ENCODE assay signal across 20 mouse cellular contexts in the genomic region with DNA sequence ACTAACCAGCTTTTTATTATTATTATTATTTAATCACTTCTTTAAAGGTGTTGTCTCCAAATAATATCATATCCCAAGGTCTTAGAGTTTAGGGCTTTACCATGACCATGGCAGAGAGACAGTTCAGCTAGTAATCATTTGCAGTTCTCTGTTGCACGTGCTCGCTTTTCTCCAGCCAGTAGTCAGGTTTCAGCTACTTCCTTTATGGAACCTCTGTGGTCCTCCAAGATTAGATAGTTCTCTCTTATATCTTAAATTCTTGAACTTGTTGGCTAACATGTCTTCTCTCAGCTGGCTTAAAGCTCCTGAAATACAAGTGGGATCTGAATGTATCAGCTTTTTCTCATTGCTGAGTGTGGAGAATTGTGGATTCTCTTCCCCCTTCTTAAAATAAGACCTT. TPM values are rescaled to one million over a fixed set of nuclear protein-coding genes. Genes with fewer than 3 reads are reported as not detected.
DNase-seq lines count a peak whose midpoint lies in the region; ATAC-seq and TF ChIP-seq lines count a peak whose summit lies in the region.
"Had no signal": no experiment of that assay in that cellular context is flagged by ENCODE, and none has a peak within 500 bp of the region (broad histone marks: within the 10 kb centered on the region; RNA-seq: fewer than 3 reads in every experiment).

No protein-coding gene starts in this region.

- H3K27ac ChIP-seq in heart, embryonic 13.5 days (replicated peaks), result no peak overlapping the region
- H3K27ac ChIP-seq in heart, adult 2 months, result no peak overlapping the region
- H3K27ac ChIP-seq in limb, embryonic 12.5 days, result no peak overlapping the region
- no peak overlapping the region for H3K27ac ChIP-seq in limb, embryonic 10.5 days
- H3K27ac ChIP-seq in stomach, embryonic 14.5 days (ENCODE audit: low read length), result no peak overlapping the region
- H3K27ac ChIP-seq in stomach, postnatal 0 days (replicated peaks), result no peak overlapping the region
- no peak overlapping the region for H3K27ac ChIP-seq in forebrain, embryonic 12.5 days
- H3K27ac ChIP-seq: gastrocnemius, adult 2 months; intestine, embryonic 15.5 days; liver, embryonic 14.5 days had no signal

- H3K36me3 ChIP-seq in heart, embryonic 13.5 days, result peaks cover 43% of the 10 kb centered on the region
- H3K36me3 ChIP-seq in heart, adult 2 months (ENCODE audit: control insufficient read depth, insufficient read depth, low read length), result peaks cover 22% of the 10 kb centered on the region
- peaks cover 31% of the 10 kb centered on the region for H3K36me3 ChIP-seq in limb, embryonic 12.5 days
- peaks cover 52% of the 10 kb centered on the region for H3K36me3 ChIP-seq in limb, embryonic 10.5 days
- peaks cover 20% of the 10 kb centered on the region for H3K36me3 ChIP-seq in stomach, embryonic 14.5 days (ENCODE audit: control insufficient read depth, insufficient read depth, low read length)
- H3K36me3 ChIP-seq in stomach, postnatal 0 days (ENCODE audit: control insufficient read depth, insufficient read depth, low read length), result peaks cover 7% of the 10 kb centered on the region; the same call in 1 of the 2 replicates
- H3K36me3 ChIP-seq in forebrain, embryonic 12.5 days (replicated peaks), result peaks cover 23% of the 10 kb centered on the region

- TF ChIP-seq CTCF in heart, adult 2 months (IDR thresholded peaks at IDR 0.05), result no peak
- no peak for TF ChIP-seq CTCF in stomach, postnatal 0 days (IDR thresholded peaks at IDR 0.05; ENCODE audit: low read depth)

- no peak for DNase-seq in heart, adult 2 months
- DNase-seq in limb, embryonic 10.5 days (ENCODE audit: low spot score), result no peak
- DNase-seq in stomach, postnatal 0 days (ENCODE audit: low spot score), result no peak
- DNase-seq in layer of hippocampus, adult 9-10 months (ENCODE audit: low spot score), result no peak
- DNase-seq: adrenal gland, adult 8-10 months; cerebellum, adult 18-20 months; gastrocnemius, adult 2 months; heart, postnatal 10 days; kidney, postnatal 10 days; layer of hippocampus, adult 9-11 months; lung, postnatal 36 days; retina, postnatal 1 day; thymus, adult 18-20 months had no signal

- peak overlapping the region; percentile 75 for H3K4me2 ChIP-seq in heart, embryonic 13.5 days
- H3K4me2 ChIP-seq in limb, embryonic 12.5 days, result peak overlapping the region; percentile 78; the same call in 1 of the 2 replicates
- H3K4me2 ChIP-seq in stomach, embryonic 14.5 days (replicated peaks; ENCODE audit: low read depth, low read length), result peak overlapping the region; percentile 54; the same call in 1 of the 2 replicates
- H3K4me2 ChIP-seq in stomach, postnatal 0 days (replicated peaks; ENCODE audit: low read depth), result no peak overlapping the region
- no peak overlapping the region for H3K4me2 ChIP-seq in forebrain, embryonic 12.5 days

- peaks cover 4% of the 10 kb centered on the region for H3K79me2 ChIP-seq in heart, adult 2 months (replicated peaks; ENCODE audit: control insufficient read depth, insufficient read depth, low read length)

- H3K27me3 ChIP-seq in heart, embryonic 13.5 days (replicated peaks), result no peaks in the 10 kb centered on the region
- H3K27me3 ChIP-seq in heart, adult 2 months (ENCODE audit: control insufficient read depth, insufficient read depth, low read length), result no peaks in the 10 kb centered on the region
- H3K27me3 ChIP-seq in limb, embryonic 12.5 days, result no peaks in the 10 kb centered on the region
- no peaks in the 10 kb centered on the region for H3K27me3 ChIP-seq in limb, embryonic 10.5 days (ENCODE audit: low read depth, poor library complexity, severe bottlenecking)
- no peaks in the 10 kb centered on the region for H3K27me3 ChIP-seq in stomach, embryonic 14.5 days (ENCODE audit: control insufficient read depth, insufficient read depth, low read length)
- H3K27me3 ChIP-seq in stomach, postnatal 0 days (ENCODE audit: control insufficient read depth, insufficient read depth, low read length), result no peaks in the 10 kb centered on the region
- H3K27me3 ChIP-seq in forebrain, embryonic 12.5 days, result no peaks in the 10 kb centered on the region
- H3K27me3 ChIP-seq: CH12.LX; intestine, embryonic 15.5 days had no signal

- ATAC-seq in heart, embryonic 13.5 days (ENCODE audit: extremely low read depth, insufficient number of reproducible peaks, low FRiP score, low TSS enrichment), result no peak
- ATAC-seq in limb, embryonic 12.5 days (ENCODE audit: insufficient number of reproducible peaks, insufficient read depth, low FRiP score, low TSS enrichment, low read depth), result no peak
- no peak for ATAC-seq in stomach, embryonic 14.5 days (ENCODE audit: insufficient number of reproducible peaks, insufficient read depth, low FRiP score, low read depth)
- no peak for ATAC-seq in stomach, postnatal 0 days (ENCODE audit: low FRiP score, low TSS enrichment)
- ATAC-seq in forebrain, embryonic 12.5 days (ENCODE audit: low FRiP score), result no peak
- ATAC-seq: intestine, embryonic 15.5 days had no signal

- intact Hi-C loops in heart, adult 2 months (cut with DNase I), result no loop called here

- H3K4me3 ChIP-seq in heart, embryonic 13.5 days, result no peak overlapping the region
- H3K4me3 ChIP-seq in heart, adult 2 months, result no peak overlapping the region
- no peak overlapping the region for H3K4me3 ChIP-seq in limb, embryonic 12.5 days (replicated peaks)
- H3K4me3 ChIP-seq in limb, embryonic 10.5 days, result no peak overlapping the region
- 0 out of 2 replicates have a peak overlapping the region, but pooled peaks have one; percentile 3 for H3K4me3 ChIP-seq in stomach, embryonic 14.5 days (ENCODE audit: low read depth, low read length)
- H3K4me3 ChIP-seq in stomach, postnatal 0 days (ENCODE audit: low read depth, low read length), result no peak overlapping the region
- H3K4me3 ChIP-seq in forebrain, embryonic 12.5 days (replicated peaks), result no peak overlapping the region
- H3K4me3 ChIP-seq: intestine, embryonic 15.5 days had no signal

- TF ChIP-seq POLR2A in heart, adult 2 months (IDR thresholded peaks at IDR 0.05; ENCODE audit: insufficient read depth, low read depth, low read length), result no peak

- H3K9ac ChIP-seq in heart, embryonic 13.5 days, result no peak overlapping the region
- no peak overlapping the region for H3K9ac ChIP-seq in heart, adult 2 months (ENCODE audit: low read depth, low read length)
- H3K9ac ChIP-seq in limb, embryonic 12.5 days (replicated peaks), result no peak overlapping the region
- no peak overlapping the region for H3K9ac ChIP-seq in stomach, embryonic 14.5 days (replicated peaks; ENCODE audit: low read depth, low read length)
- no peak overlapping the region for H3K9ac ChIP-seq in stomach, postnatal 0 days (ENCODE audit: low read length)
- no peak overlapping the region for H3K9ac ChIP-seq in forebrain, embryonic 12.5 days
- H3K9ac ChIP-seq: intestine, embryonic 15.5 days; liver, embryonic 14.5 days had no signal

- H3K9me3 ChIP-seq in heart, embryonic 13.5 days, result no peaks in the 10 kb centered on the region
- no peaks in the 10 kb centered on the region for H3K9me3 ChIP-seq in limb, embryonic 12.5 days
- no peaks in the 10 kb centered on the region for H3K9me3 ChIP-seq in limb, embryonic 10.5 days (replicated peaks)
- no peaks in the 10 kb centered on the region for H3K9me3 ChIP-seq in stomach, embryonic 14.5 days (ENCODE audit: control insufficient read depth, low read depth, low read length)
- no peaks in the 10 kb centered on the region for H3K9me3 ChIP-seq in stomach, postnatal 0 days (ENCODE audit: control insufficient read depth, low read length)
- H3K9me3 ChIP-seq in forebrain, embryonic 12.5 days, result no peaks in the 10 kb centered on the region
- H3K9me3 ChIP-seq: intestine, embryonic 15.5 days had no signal

- TF ChIP-seq EP300 in heart, adult 2 months (IDR thresholded peaks at IDR 0.05; ENCODE audit: insufficient read depth, low read depth, low read length), result no peak
- no peak for TF ChIP-seq EP300 in stomach, postnatal 0 days (optimal IDR thresholded peaks at IDR 0.05)

- 78% methylated on average over 2 of the region's 2 CpGs for WGBS in heart, embryonic 13.5 days
- WGBS in heart, adult 2 months, result 57% methylated on average over 2 of the region's 2 CpGs
- 91% methylated on average over 2 of the region's 2 CpGs for WGBS in limb, embryonic 12.5 days
- 87% methylated on average over 2 of the region's 2 CpGs for WGBS in limb, embryonic 10.5 days
- WGBS in stomach, embryonic 14.5 days, result 83% methylated on average over 2 of the region's 2 CpGs
- WGBS in stomach, postnatal 0 days, result 88% methylated on average over 2 of the region's 2 CpGs
- WGBS in forebrain, embryonic 12.5 days, result 95% methylated on average over 2 of the region's 2 CpGs

- H3K4me1 ChIP-seq in heart, embryonic 13.5 days, result peaks cover 34% of the 10 kb centered on the region
- peaks cover 2% of the 10 kb centered on the region for H3K4me1 ChIP-seq in heart, adult 2 months (ENCODE audit: control insufficient read depth, insufficient read depth, low read length)
- H3K4me1 ChIP-seq in limb, embryonic 12.5 days (replicated peaks), result peaks cover 20% of the 10 kb centered on the region
- H3K4me1 ChIP-seq in limb, embryonic 10.5 days, result peaks cover 23% of the 10 kb centered on the region
- peaks cover 17% of the 10 kb centered on the region for H3K4me1 ChIP-seq in stomach, embryonic 14.5 days (ENCODE audit: control insufficient read depth, insufficient read depth, low read length)
- H3K4me1 ChIP-seq in stomach, postnatal 0 days (replicated peaks; ENCODE audit: control insufficient read depth, insufficient read depth), result no peaks in the 10 kb centered on the region; the same call in 1 of the 2 replicates
- peaks cover 25% of the 10 kb centered on the region for H3K4me1 ChIP-seq in forebrain, embryonic 12.5 days

RNA-seq across cellular contexts. Expression of a gene that starts 2.1 kb away (rescaled TPM):
- polyA plus RNA-seq in heart, embryonic 13.5 days (2015; fragmentation: Nextera tagmentation; extraction: Ambion mirVana), result 20.1 and 21.0 TPM in 2 replicates
- 1 to 10 TPM; 5.7 to 5.9 TPM for total RNA-seq in heart, adult 2 months (2021)
- polyA plus RNA-seq in heart, adult 2 months (2012; rRNA removed), result 2.7 and 7.4 TPM in 2 replicates
- 30.5 and 33.2 TPM in 2 replicates for polyA plus RNA-seq in limb, embryonic 12.5 days (2016; fragmentation: Nextera tagmentation; extraction: Ambion mirVana)
- polyA plus RNA-seq in limb, embryonic 10.5 days (2016; fragmentation: Nextera tagmentation; extraction: Ambion mirVana), result 32.3 and 35.9 TPM in 2 replicates
- polyA plus RNA-seq in stomach, embryonic 14.5 days (2014; fragmentation: Nextera tagmentation; extraction: Ambion mirVana), result 25.8 and 31.5 TPM in 2 replicates
- polyA plus RNA-seq in stomach, postnatal 0 days (2015; fragmentation: Nextera tagmentation; extraction: Ambion mirVana), result 17.3 and 17.6 TPM in 2 replicates
- 25.9 and 28.1 TPM in 2 replicates for polyA plus RNA-seq in forebrain, embryonic 12.5 days (2016; fragmentation: Nextera tagmentation; extraction: Ambion mirVana)

RNA-seq across cellular contexts. Expression of a gene that starts 2.9 kb away (rescaled TPM):
- polyA plus RNA-seq in heart, embryonic 13.5 days (2015; fragmentation: Nextera tagmentation; extraction: Ambion mirVana), result 14.8 and 14.9 TPM in 2 replicates
- 10 to 100 TPM; 10.4 to 11.2 TPM for total RNA-seq in heart, adult 2 months (2021)
- 6.4 and 6.9 TPM in 2 replicates for polyA plus RNA-seq in heart, adult 2 months (2012; rRNA removed)
- polyA plus RNA-seq in limb, embryonic 12.5 days (2016; fragmentation: Nextera tagmentation; extraction: Ambion mirVana), result 20.4 and 20.7 TPM in 2 replicates
- 20.5 and 20.6 TPM in 2 replicates for polyA plus RNA-seq in limb, embryonic 10.5 days (2016; fragmentation: Nextera tagmentation; extraction: Ambion mirVana)
- 16.4 TPM in 2 replicates for polyA plus RNA-seq in stomach, embryonic 14.5 days (2014; fragmentation: Nextera tagmentation; extraction: Ambion mirVana)
- polyA plus RNA-seq in stomach, postnatal 0 days (2015; fragmentation: Nextera tagmentation; extraction: Ambion mirVana), result 12.6 and 13.0 TPM in 2 replicates
- polyA plus RNA-seq in forebrain, embryonic 12.5 days (2016; fragmentation: Nextera tagmentation; extraction: Ambion mirVana), result 16.9 and 17.1 TPM in 2 replicates

RNA-seq across cellular contexts. Expression of a gene that starts 31.6 kb away (rescaled TPM):
- 8.4 and 8.6 TPM in 2 replicates for polyA plus RNA-seq in heart, embryonic 13.5 days (2015; fragmentation: Nextera tagmentation; extraction: Ambion mirVana)
- 1 to 10 TPM; 1.9 to 2.0 TPM for total RNA-seq in heart, adult 2 months (2021)
- 1.3 and 1.6 TPM in 2 replicates for polyA plus RNA-seq in heart, adult 2 months (2012; rRNA removed)
- polyA plus RNA-seq in limb, embryonic 12.5 days (2016; fragmentation: Nextera tagmentation; extraction: Ambion mirVana), result 12.8 and 13.6 TPM in 2 replicates
- polyA plus RNA-seq in limb, embryonic 10.5 days (2016; fragmentation: Nextera tagmentation; extraction: Ambion mirVana), result 9.5 and 10.5 TPM in 2 replicates
- polyA plus RNA-seq in stomach, embryonic 14.5 days (2014; fragmentation: Nextera tagmentation; extraction: Ambion mirVana), result 12.1 and 13.0 TPM in 2 replicates
- 7.5 and 7.6 TPM in 2 replicates for polyA plus RNA-seq in stomach, postnatal 0 days (2015; fragmentation: Nextera tagmentation; extraction: Ambion mirVana)
- 16.3 and 16.6 TPM in 2 replicates for polyA plus RNA-seq in forebrain, embryonic 12.5 days (2016; fragmentation: Nextera tagmentation; extraction: Ambion mirVana)

Comparison
In these comparisons a context has a peak if more than half of its experiments do, and no peak if none do; other contexts are left out.
1. H3K4me2 ChIP-seq: peak in heart, embryonic 13.5 days (single experiment), limb, embryonic 12.5 days (single experiment) and stomach, embryonic 14.5 days (single experiment); none in stomach, postnatal 0 days (single experiment) and forebrain, embryonic 12.5 days (single experiment).